ENCODE assay signal across 8 mouse cellular contexts in the genomic region with DNA sequence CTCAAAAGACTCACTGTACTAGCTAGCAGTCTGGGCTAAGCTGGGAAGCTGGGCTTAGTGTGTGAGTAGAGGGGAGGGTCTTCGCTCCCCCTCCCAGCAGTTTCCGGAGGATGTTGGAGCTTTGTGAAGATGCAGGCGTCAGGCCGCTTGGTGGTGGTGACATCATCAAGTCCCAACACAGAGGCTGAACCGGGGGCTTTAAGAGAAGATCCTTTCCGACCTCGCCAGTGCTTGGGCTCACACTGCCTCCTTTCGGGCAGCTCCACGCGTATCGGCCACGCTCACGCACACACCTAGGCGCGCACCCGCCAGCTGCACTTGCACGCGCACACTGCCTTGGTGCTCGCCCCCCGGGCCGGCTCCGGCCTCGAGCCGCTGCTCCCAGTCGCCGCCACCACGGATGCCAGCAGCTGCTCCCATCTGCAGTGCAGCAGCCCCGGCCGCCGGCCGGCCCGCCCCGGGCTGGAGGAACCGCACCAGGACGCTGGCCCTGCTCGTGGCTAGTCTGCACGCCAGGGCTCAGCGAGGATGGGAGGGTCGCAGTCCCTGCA.
A peak's percentile ranks its signal among the peaks of the same experiment; 100 is the strongest.
DNase-seq lines count a peak whose midpoint lies in the region; ATAC-seq and TF ChIP-seq lines count a peak whose summit lies in the region.

No protein-coding gene starts in this region.

- 1% methylated on average over 39 of the region's 39 CpGs for WGBS in forebrain, embryonic 10.5 days

- H3K4me1 ChIP-seq in forebrain, embryonic 10.5 days: peaks cover 79% of the 10 kb centered on the region

- TF ChIP-seq POLR2A in brain, embryonic 14.5 days (IDR thresholded peaks at IDR 0.05; ENCODE audit: borderline replicate concordance, extremely low read depth, insufficient read depth, insufficient read length, poor library complexity, severe bottlenecking): peak; percentile 69; the same call in 1 of the 2 replicates

- peak overlapping the region; percentile 77 for H3K4me3 ChIP-seq in forebrain, embryonic 10.5 days

- peaks cover 7% of the 10 kb centered on the region for H3K36me3 ChIP-seq in forebrain, embryonic 10.5 days (replicated peaks)

- no peaks in the 10 kb centered on the region for H3K27me3 ChIP-seq in forebrain, embryonic 10.5 days (ENCODE audit: poor library complexity, severe bottlenecking)

- TF ChIP-seq CTCF in brain, embryonic 14.5 days (IDR thresholded peaks at IDR 0.05; ENCODE audit: borderline replicate concordance, extremely low read depth, insufficient read depth, insufficient read length): peak; percentile 40; the same call in 1 of the 2 replicates

- intact Hi-C loops in heart, postnatal 14 days (cut with DNase I): loop anchor here (5.0 kb wide), 2 partner anchors 35 to 90 kb away; no protein-coding TSS in a partner anchor

- peak overlapping the region; percentile 97 for H3K27ac ChIP-seq in forebrain, embryonic 10.5 days

- no peak for ATAC-seq in erythroid progenitor cell, adult 5-6 weeks (replicated peaks; ENCODE audit: low FRiP score, poor library complexity, severe bottlenecking)

- H3K9me3 ChIP-seq in forebrain, embryonic 10.5 days: no peaks in the 10 kb centered on the region

- DNase-seq in ES-CJ7 (ENCODE audit: low read depth, low spot score): peak; percentile 80
- peak; percentile 97 for DNase-seq in brain, embryonic 14.5 days (ENCODE audit: low read depth)
- DNase-seq in forebrain, embryonic 10.5 days (ENCODE audit: extremely low spot score, low spot score): peak; percentile 85
- peak; percentile 68 to 74 for DNase-seq in heart, postnatal 14 days
- DNase-seq in layer of hippocampus, postnatal 36 days: peak; percentile 68 to 74
- peak; percentile 41 for DNase-seq in lung, postnatal 14 days
- peak; percentile 92 for DNase-seq in retina, postnatal 1 day

Comparison
In these comparisons a context has a peak if more than half of its experiments do, and no peak if none do; other contexts are left out.
1. DNase-seq: peak in every context shown above with its lines; median percentile 97 in brain, embryonic 14.5 days; 92 in retina, postnatal 1 day; 85 in forebrain, embryonic 10.5 days; 80 in ES-CJ7; 71 in heart, postnatal 14 days; 71 in layer of hippocampus, postnatal 36 days; 41 in lung, postnatal 14 days.